Mouse (Mus musculus): Measurements from ENCODE around the gene Tsacc.

GRCm38 (mm10) chr3:88338316-88338715 lies 41.5 kb upstream of the Tsacc start:
- TF ChIP-seq POLR2A (IDR thresholded peaks at IDR 0.05; ENCODE audit: borderline replicate concordance, low read depth, low read length) (no peak), CTCF (IDR thresholded peaks at IDR 0.05; ENCODE audit: low read depth, low read length) (no peak)
